33 mouse cellular contexts compared by ENCODE assay signal in genomic region chr6:50031356-50031755, GRCm38 (mm10).
"Had no signal": no experiment of that assay in that cellular context is flagged by ENCODE, and none has a peak within 500 bp of the region (broad histone marks: within the 10 kb centered on the region; RNA-seq: fewer than 3 reads in every experiment).

No protein-coding gene starts in this region.

- H3K9ac ChIP-seq: heart, embryonic 13.5 days; heart, embryonic 15.5 days; hindbrain, embryonic 12.5 days; hindbrain, embryonic 13.5 days; hindbrain, embryonic 14.5 days; hindbrain, embryonic 15.5 days; intestine, embryonic 15.5 days; kidney, embryonic 15.5 days had no signal

- H3K4me3 ChIP-seq: heart, embryonic 13.5 days; heart, embryonic 15.5 days; hindbrain, embryonic 10.5 days; hindbrain, embryonic 12.5 days; hindbrain, embryonic 13.5 days; hindbrain, embryonic 15.5 days; intestine, embryonic 15.5 days; kidney, embryonic 15.5 days; layer of hippocampus, adult 2 months; left cerebral cortex, adult 2 months had no signal

- H3K27me3 ChIP-seq: hindbrain, embryonic 12.5 days; hindbrain, embryonic 15.5 days; intestine, embryonic 15.5 days had no signal

- H3K9me3 ChIP-seq: heart, embryonic 13.5 days; heart, embryonic 15.5 days; hindbrain, embryonic 10.5 days; hindbrain, embryonic 12.5 days; hindbrain, embryonic 13.5 days; hindbrain, embryonic 15.5 days; intestine, embryonic 15.5 days; kidney, embryonic 15.5 days had no signal

- DNase-seq: heart, postnatal 10 days; heart, postnatal 14 days; heart, postnatal 36 days; heart, postnatal 4 days; kidney, adult 11 months; kidney, adult 18-20 months; kidney, adult 2 months; kidney, adult 8-10 months; kidney, adult 9 months; kidney, postnatal 10 days; kidney, postnatal 14 days; kidney, postnatal 25 days; kidney, postnatal 36 days; kidney, postnatal 4 days; layer of hippocampus, adult 9-11 months; layer of hippocampus, postnatal 36 days had no signal

- H3K36me3 ChIP-seq: heart, embryonic 13.5 days; heart, embryonic 15.5 days; hindbrain, embryonic 10.5 days; hindbrain, embryonic 12.5 days; hindbrain, embryonic 13.5 days; hindbrain, embryonic 15.5 days; intestine, embryonic 15.5 days; kidney, embryonic 15.5 days had no signal

- H3K4me1 ChIP-seq: intestine, embryonic 15.5 days had no signal

- H3K27ac ChIP-seq: heart, embryonic 13.5 days; heart, embryonic 15.5 days; hindbrain, embryonic 10.5 days; hindbrain, embryonic 12.5 days; hindbrain, embryonic 13.5 days; hindbrain, embryonic 14.5 days; hindbrain, embryonic 15.5 days; hindbrain, postnatal 0 days; intestine, embryonic 15.5 days; kidney, embryonic 15.5 days; kidney, postnatal 0 days; layer of hippocampus, adult 2 months; left cerebral cortex, adult 2 months had no signal

- H3K4me2 ChIP-seq: heart, embryonic 13.5 days; heart, embryonic 15.5 days; hindbrain, embryonic 12.5 days; hindbrain, embryonic 13.5 days; hindbrain, embryonic 14.5 days; hindbrain, embryonic 15.5 days; intestine, embryonic 15.5 days; kidney, embryonic 15.5 days had no signal

- ATAC-seq: hindbrain, embryonic 16.5 days; hindbrain, postnatal 0 days; inflammation-experienced regulatory T-cells, adult 6 months; intestine, embryonic 15.5 days; intestine, embryonic 16.5 days; intestine, postnatal 0 days had no signal
